Mouse (Mus musculus) spleen, adult 2 months (tissue): Measurements from ENCODE around the gene Adam17. TPM values are rescaled to one million over a fixed set of nuclear protein-coding genes. Genes with fewer than 3 reads are reported as not detected.

ENCODE experiments used
- DNase-seq, 2 experiments: peaks; one replicate each; pipeline versions ENCODE4 v3.0.0 to v3.0.0-alpha.2; 2012 to 2021; ENCODE audit warnings: low spot score in 2 of 2, low read depth in 1 of 2
- H3K27ac ChIP-seq: fragments of 200-500 bp; 2 replicates; pipeline ENCODE4 v1.5.1; 2012; ENCODE audit warnings: low read length, inconsistent platforms; ENCODE audit not compliant: insufficient read depth
- H3K27me3 ChIP-seq: fragments of 200-500 bp; 2 replicates; pipeline ENCODE4 v1.6.1; 2012; ENCODE audit warnings: mild to moderate bottlenecking, moderate library complexity, low read length, inconsistent platforms; ENCODE audit not compliant: control insufficient read depth, insufficient read depth
- H3K36me3 ChIP-seq: fragments of 200-500 bp; 2 replicates; pipeline ENCODE4 v1.6.1; 2012; ENCODE audit warnings: mild to moderate bottlenecking, low read length, inconsistent platforms; ENCODE audit not compliant: control insufficient read depth, insufficient read depth
- H3K4me1 ChIP-seq: fragments of 200-500 bp; 2 replicates; pipeline ENCODE4 v1.6.1; 2011; ENCODE audit warnings: inconsistent platforms; ENCODE audit not compliant: control insufficient read depth, insufficient read depth, insufficient read length
- H3K4me3 ChIP-seq: fragments of 200-500 bp; 2 replicates; pipeline ENCODE4 v1.5.1; 2011; ENCODE audit warnings: mild to moderate bottlenecking, inconsistent platforms; ENCODE audit not compliant: insufficient read depth, insufficient read length; ENCODE audit errors: extremely low read depth
- CTCF ChIP-seq: fragments of 200-500 bp; IDR thresholded peaks from 2 replicates; pipeline ENCODE4 v1.5.1; 2011; ENCODE audit warnings: mild to moderate bottlenecking, inconsistent platforms; ENCODE audit not compliant: insufficient read depth, insufficient read length, insufficient replicate concordance; ENCODE audit errors: extremely low read depth
- POLR2A ChIP-seq: fragments of 200-500 bp; IDR thresholded peaks from 2 replicates; pipeline ENCODE4 v1.6.1; 2011; ENCODE audit warnings: low read depth, low read length, inconsistent platforms
- WGBS: fragments of 180-500 bp; shearing (Covaris S2); methylation state at CpG from one replicate; pipeline ENCODE4 v1.1.7; 2018; 5-methylcytosine and 5-hydroxymethylcytosine counted together
- polyA plus RNA-seq: library from polyadenylated mRNA; depleted of rRNA; stranded (reverse); fragments of >200 nt; gene quantifications from 2 replicates; pipeline ENCODE4 v1.2.3, GENCODE M21; 2012

Adam17 gene
- polyA plus RNA-seq, 1 experiment: 20.3 TPM

- DNase-seq: no peak
- H3K4me3 ChIP-seq: peak overlapping the region; percentile 85
- no peaks in the 10 kb centered on the region for H3K27me3 ChIP-seq
- under 1% methylated on average over 24 of the region's 24 CpGs for WGBS
- peak overlapping the region; percentile 92 for H3K27ac ChIP-seq
- TF ChIP-seq CTCF (no peak), POLR2A (no peak)
- no peaks in the 10 kb centered on the region for H3K36me3 ChIP-seq
- no peaks in the 10 kb centered on the region; the same call in none of the 2 replicates for H3K4me1 ChIP-seq
Observed at GRCm38 (mm10) chr12:21373820-21374475, 516 bp upstream of the Adam17 start.

- no peaks in the 10 kb centered on the region for H3K27me3 ChIP-seq
- H3K4me1 ChIP-seq: no peaks in the 10 kb centered on the region; the same call in none of the 2 replicates
- TF ChIP-seq CTCF: no peak
- no peak for TF ChIP-seq POLR2A
- no peaks in the 10 kb centered on the region for H3K36me3 ChIP-seq
- no peak overlapping the region; the same call in 1 of the 2 replicates for H3K27ac ChIP-seq
- H3K4me3 ChIP-seq: no peak overlapping the region
- WGBS: 88% methylated on average over 1 of the region's 1 CpGs
- DNase-seq: no peak
Observed at GRCm38 (mm10) chr12:21370035-21370611, 3.3 kb downstream of the Adam17 start.

GRCm38 (mm10) chr12:21369087-21369410 is 4.4 kb downstream of the Adam17 start:
- Histone ChIP-seq H3K4me1 (no peaks in the 10 kb centered on the region; the same call in none of the 2 replicates), H3K27ac (peak overlapping the region; percentile 57; the same call in 1 of the 2 replicates), H3K27me3 (no peaks in the 10 kb centered on the region), H3K36me3 (no peaks in the 10 kb centered on the region; the same call in 1 of the 2 replicates), H3K4me3 (no peak overlapping the region)
- WGBS: 31% methylated on average over 5 of the region's 5 CpGs
- peak in 1 of 2 experiments; percentile 21 for DNase-seq
- no peak for TF ChIP-seq CTCF
- no peak for TF ChIP-seq POLR2A

GRCm38 (mm10) chr12:21368376-21369086 is 4.9 kb downstream of the Adam17 start:
- H3K4me1 ChIP-seq: no peaks in the 10 kb centered on the region; the same call in none of the 2 replicates
- H3K36me3 ChIP-seq: no peaks in the 10 kb centered on the region; the same call in 1 of the 2 replicates
- TF ChIP-seq POLR2A: no peak
- no peak for TF ChIP-seq CTCF
- WGBS: 83% methylated on average over 9 of the region's 9 CpGs
- no peak for DNase-seq
- no peak overlapping the region for H3K4me3 ChIP-seq
- H3K27me3 ChIP-seq: no peaks in the 10 kb centered on the region
- peak overlapping the region; percentile 57 for H3K27ac ChIP-seq

GRCm38 (mm10) chr12:21364624-21365435 is 8.6 kb downstream of the Adam17 start:
- Histone ChIP-seq H3K4me3 (no peak overlapping the region), H3K4me1 (no peaks in the 10 kb centered on the region; the same call in 1 of the 2 replicates), H3K27ac (no peak overlapping the region), H3K27me3 (no peaks in the 10 kb centered on the region), H3K36me3 (peaks cover 2% of the 10 kb centered on the region; the same call in 1 of the 2 replicates)
- WGBS: 91% methylated on average over 10 of the region's 10 CpGs
- TF ChIP-seq POLR2A: no peak
- no peak for TF ChIP-seq CTCF
- DNase-seq: no peak

- Histone ChIP-seq H3K27ac (no peak overlapping the region), H3K36me3 (peaks cover 6% of the 10 kb centered on the region), H3K4me3 (no peak overlapping the region), H3K4me1 (no peaks in the 10 kb centered on the region; the same call in 1 of the 2 replicates), H3K27me3 (no peaks in the 10 kb centered on the region)
- no peak for DNase-seq
- TF ChIP-seq CTCF: no peak
- WGBS: 95% methylated on average over 3 of the region's 3 CpGs
Observed at GRCm38 (mm10) chr12:21363195-21363594, 10.2 kb downstream of the Adam17 start.
